Mouse (Mus musculus) intestine, embryonic 16.5 days (tissue): ENCODE measurements at regions not wholly inside any gene's neighbourhood (a gene's known extent, or its start where the extent isn't known, plus 50 kb on each side); places are given as distances from the start of the nearest gene placed in this dataset.

ENCODE experiments used
- ATAC-seq: fragments of 200-750 bp; cut with Nextera tagmentation; 2 replicates; pipeline ENCODE4 v1.8.0; 2017; ENCODE audit warnings: moderate TSS enrichment, moderate library complexity
- H3K27ac ChIP-seq: fragments of 300-500 bp; sonication (generic); 2 replicates; pipeline ENCODE4 v1.5.1; 2014; ENCODE audit warnings: mild to moderate bottlenecking, low read length
- H3K27me3 ChIP-seq: fragments of 300-500 bp; sonication (generic); replicated peaks from 2 replicates; pipeline ENCODE4 v1.6.1; 2014; ENCODE audit warnings: low read length, control low read depth, mixed read lengths; ENCODE audit not compliant: control insufficient read depth, insufficient read depth
- H3K36me3 ChIP-seq: fragments of 300-500 bp; sonication (generic); 2 replicates; pipeline ENCODE4 v1.6.1; 2014; ENCODE audit warnings: low read length, control low read depth; ENCODE audit not compliant: control insufficient read depth, insufficient read depth
- H3K4me1 ChIP-seq: fragments of 300-500 bp; sonication (generic); 2 replicates; pipeline ENCODE4 v1.6.1; 2014; ENCODE audit warnings: low read length, control low read depth, mixed read lengths; ENCODE audit not compliant: control insufficient read depth, insufficient read depth
- H3K4me2 ChIP-seq: fragments of 300-500 bp; sonication (generic); 2 replicates; pipeline ENCODE4 v1.6.1; 2014; ENCODE audit warnings: low read depth, low read length, control low read depth
- H3K4me3 ChIP-seq: fragments of 300-500 bp; sonication (generic); 2 replicates; pipeline ENCODE4 v1.5.1; 2014; ENCODE audit warnings: mild to moderate bottlenecking, low read length
- H3K9ac ChIP-seq: fragments of 300-500 bp; sonication (generic); 2 replicates; pipeline ENCODE4 v1.6.1; 2014; ENCODE audit warnings: low read depth, low read length
- H3K9me3 ChIP-seq: fragments of 300-500 bp; sonication (generic); 2 replicates; pipeline ENCODE4 v1.6.1; 2016; ENCODE audit warnings: low read length, control low read depth; ENCODE audit not compliant: control insufficient read depth
- WGBS: fragments of 180-500 bp; shearing (Covaris S2); extraction: QIAGEN DNeasy Blood & Tissue Kit; methylation state at CpG from one replicate; pipeline ENCODE4 v1.1.7; 2014; 5-methylcytosine and 5-hydroxymethylcytosine counted together

DNA sequence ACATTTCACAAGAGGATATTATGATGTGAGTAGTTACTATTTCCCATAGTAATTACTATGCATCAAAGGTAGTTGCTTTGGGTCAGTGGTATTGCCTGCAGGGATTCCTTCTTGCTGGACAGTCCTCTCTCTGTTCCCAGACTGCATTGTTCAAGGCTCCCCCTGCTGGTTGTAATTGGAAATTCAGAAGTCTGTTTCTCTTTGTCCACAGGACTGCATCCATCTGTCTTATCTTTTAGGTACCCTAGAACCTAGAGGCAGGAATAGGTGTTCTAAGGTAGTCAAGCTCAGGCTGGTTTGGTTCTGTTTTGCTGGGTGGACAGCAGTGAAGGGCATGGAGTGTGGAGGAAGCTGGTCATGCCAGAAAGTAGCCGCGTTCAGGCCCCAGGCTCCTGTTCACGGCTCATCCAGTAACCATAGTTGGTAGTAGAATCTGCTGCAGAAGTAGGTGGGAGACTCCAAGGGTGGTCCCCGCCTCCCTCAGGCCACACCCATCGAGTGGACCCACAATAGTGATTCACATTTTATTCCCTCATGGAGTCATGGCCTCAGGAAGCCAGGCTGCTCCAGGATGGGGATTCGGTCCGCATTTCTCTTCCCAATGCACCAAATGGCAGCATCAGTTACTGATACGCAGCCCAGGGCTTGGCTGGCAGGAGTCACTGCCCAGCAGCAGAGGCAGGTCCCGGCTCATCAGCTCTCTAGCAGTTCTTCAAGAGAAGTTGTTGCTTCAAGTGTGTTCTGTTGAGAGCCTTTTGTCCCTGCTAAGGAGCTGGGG is 51.7 kb upstream of the Caprin1 start:
- H3K9ac ChIP-seq = no peak overlapping the region
- H3K4me3 ChIP-seq = no peak overlapping the region
- peak; percentile 74 for ATAC-seq

DNA sequence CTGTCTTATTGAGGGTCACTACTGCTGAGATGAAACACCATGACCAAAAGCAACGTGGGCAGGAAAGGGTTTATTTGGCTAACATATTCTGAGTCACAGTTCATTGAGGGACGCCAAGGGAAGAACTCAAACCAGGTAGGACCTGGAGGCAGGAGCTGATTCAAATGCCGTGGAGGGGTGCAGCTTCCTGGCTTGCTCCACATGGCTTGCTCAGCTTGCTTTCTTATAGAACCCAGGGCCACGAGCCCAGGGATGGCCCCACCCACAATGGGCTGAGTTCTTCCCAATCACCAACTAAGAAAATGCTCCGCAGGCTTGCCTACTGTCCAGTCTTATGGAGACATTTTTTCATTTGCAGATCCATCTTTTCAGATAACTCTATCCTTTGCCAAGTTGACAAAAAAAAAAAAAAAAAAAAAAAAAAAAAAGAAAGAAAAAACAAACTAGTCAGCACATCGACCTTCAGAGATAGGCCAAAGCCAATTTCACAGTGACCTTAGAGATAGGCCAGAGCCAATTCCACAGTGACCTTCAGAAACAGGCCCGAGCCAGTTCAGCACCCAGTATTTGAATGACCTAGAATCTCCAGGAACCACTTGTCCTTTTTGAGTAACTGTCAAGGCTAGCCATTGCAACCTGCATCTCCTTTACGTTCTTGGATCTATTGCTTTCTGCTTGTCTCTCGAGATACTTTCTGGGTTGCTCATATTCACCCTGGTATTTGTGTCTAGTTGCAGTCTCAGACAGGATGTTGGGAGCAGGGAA is 52.5 kb upstream of the Caprin1 start:
- Histone ChIP-seq H3K4me1 (no peaks in the 10 kb centered on the region), H3K27ac (no peak overlapping the region), H3K4me2 (no peak overlapping the region), H3K4me3 (no peak overlapping the region), H3K36me3 (no peaks in the 10 kb centered on the region), H3K9ac (no peak overlapping the region), H3K9me3 (no peaks in the 10 kb centered on the region), H3K27me3 (no peaks in the 10 kb centered on the region)
- whole genome bisulfite sequencing = 80% methylated on average over 9 of the region's 9 CpGs
- ATAC-seq = no peak

More for the DNA sequence above, 51.7 kb upstream of the Caprin1 start:
- WGBS = 72% methylated on average over 9 of the region's 9 CpGs
- Histone ChIP-seq H3K27me3 (no peaks in the 10 kb centered on the region), H3K27ac (no peak overlapping the region), H3K4me2 (no peak overlapping the region), H3K36me3 (no peaks in the 10 kb centered on the region), H3K4me1 (no peaks in the 10 kb centered on the region), H3K9me3 (no peaks in the 10 kb centered on the region)

GRCm38 (mm10) chr2:103850531-103850816 is 53.0 kb upstream of the Caprin1 start:
- ATAC-seq = no peak
- no peak overlapping the region for H3K9ac ChIP-seq
- no peak overlapping the region for H3K4me3 ChIP-seq
- no peaks in the 10 kb centered on the region for H3K27me3 ChIP-seq
- no peaks in the 10 kb centered on the region for H3K36me3 ChIP-seq
- no peak overlapping the region for H3K4me2 ChIP-seq
- H3K9me3 ChIP-seq = no peaks in the 10 kb centered on the region
- H3K4me1 ChIP-seq = no peaks in the 10 kb centered on the region
- no peak overlapping the region for H3K27ac ChIP-seq
- WGBS = 84% methylated on average over 5 of the region's 5 CpGs

GRCm38 (mm10) chr2:103851171-103851570 is 53.7 kb upstream of the Caprin1 start:
- Histone ChIP-seq H3K4me2 (no peak overlapping the region), H3K9ac (no peak overlapping the region), H3K36me3 (no peaks in the 10 kb centered on the region), H3K27me3 (no peaks in the 10 kb centered on the region), H3K27ac (no peak overlapping the region), H3K4me1 (no peaks in the 10 kb centered on the region), H3K4me3 (no peak overlapping the region), H3K9me3 (no peaks in the 10 kb centered on the region)
- ATAC-seq = no peak
- WGBS = 85% methylated on average over 3 of the region's 3 CpGs

DNA sequence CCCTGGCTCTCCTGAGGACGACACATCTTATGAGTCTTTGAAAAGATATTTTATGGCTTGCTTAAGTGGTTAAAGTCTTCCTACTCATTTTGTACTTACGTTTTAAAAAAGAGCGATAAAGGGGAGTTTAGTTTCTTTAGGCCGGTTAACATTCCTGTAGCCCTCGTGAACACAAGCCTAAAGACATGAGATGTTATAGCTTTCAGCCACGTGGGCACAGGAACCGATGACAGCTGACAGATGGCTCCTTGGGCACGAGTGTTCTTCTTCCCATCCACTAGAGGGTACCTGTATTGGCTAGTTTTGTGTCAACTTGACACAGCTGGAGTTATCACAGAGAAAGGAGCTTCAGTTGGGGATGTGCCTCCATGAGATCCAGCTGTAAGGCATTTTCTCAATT is 63.8 kb upstream of the Caprin1 start:
- Histone ChIP-seq H3K4me2 (no peak overlapping the region), H3K4me1 (no peaks in the 10 kb centered on the region), H3K4me3 (no peak overlapping the region), H3K36me3 (no peaks in the 10 kb centered on the region), H3K9me3 (no peaks in the 10 kb centered on the region), H3K9ac (no peak overlapping the region), H3K27ac (no peak overlapping the region), H3K27me3 (no peaks in the 10 kb centered on the region)
- WGBS = 77% methylated on average over 8 of the region's 8 CpGs
- ATAC-seq = no peak

GRCm38 (mm10) chr2:103864254-103864653 is 66.8 kb upstream of the Caprin1 start:
- ATAC-seq = no peak
- Histone ChIP-seq H3K9me3 (no peaks in the 10 kb centered on the region), H3K36me3 (no peaks in the 10 kb centered on the region), H3K9ac (no peak overlapping the region), H3K4me3 (no peak overlapping the region), H3K27me3 (no peaks in the 10 kb centered on the region), H3K4me2 (no peak overlapping the region), H3K4me1 (no peaks in the 10 kb centered on the region), H3K27ac (no peak overlapping the region)
- WGBS = 68% methylated on average over 2 of the region's 2 CpGs

DNA sequence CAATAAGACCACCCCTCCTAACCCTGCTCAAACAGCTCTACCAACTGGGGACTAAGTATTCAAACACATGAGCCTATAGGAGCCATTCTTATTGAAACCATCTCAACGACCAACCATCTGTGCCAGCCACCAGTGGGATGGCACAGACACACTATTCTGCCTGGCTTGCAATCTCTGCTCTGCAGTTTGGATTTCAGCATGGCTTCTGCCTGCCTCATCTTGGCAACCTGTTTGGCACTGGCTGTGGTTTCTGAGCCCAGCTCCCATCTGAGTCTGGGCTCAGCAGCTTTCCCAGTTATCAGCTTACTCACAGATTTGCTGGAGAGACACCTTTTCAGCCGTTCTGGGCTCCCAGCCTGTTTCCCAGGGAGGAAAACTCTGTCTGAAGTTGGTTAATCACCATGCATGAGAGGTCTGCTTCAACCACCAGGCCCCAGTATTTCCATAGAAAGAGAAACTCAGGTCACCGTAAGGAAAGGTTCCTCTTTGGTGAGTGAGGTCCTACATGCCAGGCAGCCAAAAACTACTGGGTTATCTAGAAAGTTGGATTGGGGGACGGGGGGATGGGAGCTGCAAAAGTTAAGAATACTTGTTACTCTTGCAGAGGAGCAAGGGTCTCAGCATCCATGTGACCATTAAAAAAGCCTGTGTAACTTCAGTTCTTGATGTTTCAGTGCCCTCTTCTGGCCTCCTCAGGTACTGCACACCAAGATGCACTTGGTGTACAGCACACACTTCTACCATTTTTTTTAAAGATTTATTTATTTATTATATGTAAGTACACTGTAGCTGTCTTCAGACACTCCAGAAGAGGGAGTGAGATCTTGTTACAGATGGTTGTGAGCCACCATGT is 68.1 kb upstream of the Caprin1 start:
- ATAC-seq = no peak
- WGBS = 81% methylated on average over 4 of the region's 4 CpGs
- Histone ChIP-seq H3K36me3 (no peaks in the 10 kb centered on the region), H3K4me3 (no peak overlapping the region), H3K4me2 (no peak overlapping the region), H3K27me3 (no peaks in the 10 kb centered on the region), H3K27ac (no peak overlapping the region), H3K9ac (no peak overlapping the region), H3K4me1 (no peaks in the 10 kb centered on the region), H3K9me3 (no peaks in the 10 kb centered on the region)

GRCm38 (mm10) chr2:103867241-103867957 is 70.0 kb upstream of the Caprin1 start:
- no peaks in the 10 kb centered on the region for H3K9me3 ChIP-seq
- no peaks in the 10 kb centered on the region for H3K27me3 ChIP-seq
- 74% methylated on average over 14 of the region's 14 CpGs for WGBS
- no peaks in the 10 kb centered on the region for H3K4me1 ChIP-seq
- no peaks in the 10 kb centered on the region for H3K36me3 ChIP-seq
- H3K9ac ChIP-seq = no peak overlapping the region
- ATAC-seq = no peak
- no peak overlapping the region for H3K4me2 ChIP-seq
- no peak overlapping the region for H3K4me3 ChIP-seq
- no peak overlapping the region for H3K27ac ChIP-seq

GRCm38 (mm10) chr2:103867958-103868330 is 70.5 kb upstream of the Caprin1 start:
- no peaks in the 10 kb centered on the region for H3K4me1 ChIP-seq
- WGBS = 90% methylated on average over 13 of the region's 13 CpGs
- H3K4me3 ChIP-seq = no peak overlapping the region
- no peaks in the 10 kb centered on the region for H3K27me3 ChIP-seq
- H3K27ac ChIP-seq = no peak overlapping the region
- no peak for ATAC-seq
- no peaks in the 10 kb centered on the region for H3K9me3 ChIP-seq
- H3K9ac ChIP-seq = no peak overlapping the region
- no peak overlapping the region for H3K4me2 ChIP-seq
- H3K36me3 ChIP-seq = no peaks in the 10 kb centered on the region
